Mouse (Mus musculus) forebrain, embryonic 13.5 days (tissue): ENCODE results near the gene Tenm2. TPM values are rescaled to one million over a fixed set of nuclear protein-coding genes. Genes with fewer than 3 reads are reported as not detected.

ENCODE experiments used
- ATAC-seq: fragments of 200-750 bp; cut with Nextera tagmentation; 2 replicates; pipeline ENCODE4 v1.8.0; 2017
- H3K27ac ChIP-seq: fragments of 300-500 bp; sonication (generic); 2 replicates; pipeline ENCODE4 v1.5.1; 2015; ENCODE audit warnings: inconsistent platforms, mild to moderate bottlenecking, moderate library complexity
- H3K27me3 ChIP-seq: fragments of 300-500 bp; sonication (generic); 2 replicates; pipeline ENCODE4 v1.6.1; 2015; ENCODE audit warnings: mild to moderate bottlenecking, inconsistent platforms
- H3K36me3 ChIP-seq: fragments of 300-500 bp; sonication (generic); 2 replicates; pipeline ENCODE4 v1.6.1; 2015; ENCODE audit warnings: mild to moderate bottlenecking, inconsistent platforms; ENCODE audit not compliant: poor library complexity, severe bottlenecking
- H3K4me1 ChIP-seq: fragments of 300-500 bp; sonication (generic); 2 replicates; pipeline ENCODE4 v1.6.1; 2015; ENCODE audit warnings: inconsistent platforms
- H3K4me2 ChIP-seq: fragments of 300-500 bp; sonication (generic); 2 replicates; pipeline ENCODE4 v1.6.1; 2015; ENCODE audit warnings: inconsistent platforms, mild to moderate bottlenecking, moderate library complexity
- H3K4me3 ChIP-seq: fragments of 300-500 bp; sonication (generic); 2 replicates; pipeline ENCODE4 v1.5.1; 2015; ENCODE audit warnings: mild to moderate bottlenecking, inconsistent platforms
- H3K9ac ChIP-seq: fragments of 300-500 bp; sonication (generic); 2 replicates; pipeline ENCODE4 v1.6.1; 2015; ENCODE audit warnings: mild to moderate bottlenecking, inconsistent platforms
- H3K9me3 ChIP-seq: fragments of 300-500 bp; sonication (generic); replicated peaks from 2 replicates; pipeline ENCODE4 v1.6.1; 2016; ENCODE audit warnings: inconsistent platforms
- WGBS: fragments of 180-500 bp; shearing (Covaris S2); methylation state at CpG from one replicate; pipeline ENCODE4 v1.1.7; 2015; 5-methylcytosine and 5-hydroxymethylcytosine counted together
- polyA plus RNA-seq: library from polyadenylated mRNA; unstranded; fragments of >200 nt; fragmentation: Nextera tagmentation; extraction: Ambion mirVana; gene quantifications from 2 replicates; pipeline ENCODE4 v1.2.1, GENCODE M21; 2015

Gene Tenm2
- polyA plus RNA-seq, 1 experiment from 2014 or later = 18.2 TPM

- ATAC-seq = no peak
- peaks cover 11% of the 10 kb centered on the region; the same call in 1 of the 2 replicates for H3K4me1 ChIP-seq
- H3K9ac ChIP-seq = no peak overlapping the region
- H3K27me3 ChIP-seq = no peaks in the 10 kb centered on the region
- H3K36me3 ChIP-seq = no peaks in the 10 kb centered on the region
- H3K4me2 ChIP-seq = no peak overlapping the region
- 82% methylated on average over 3 of the region's 3 CpGs for WGBS
- H3K9me3 ChIP-seq = no peaks in the 10 kb centered on the region
- no peak overlapping the region for H3K4me3 ChIP-seq
- H3K27ac ChIP-seq = no peak overlapping the region
These were observed 349.6 kb downstream of the Tenm2 start for GRCm38 (mm10) chr11:36886147-36886546.

GRCm38 (mm10) chr11:36872961-36873360 lies 362.8 kb downstream of the Tenm2 start:
- Histone ChIP-seq H3K9ac (no peak overlapping the region), H3K4me3 (no peak overlapping the region), H3K27me3 (no peaks in the 10 kb centered on the region), H3K27ac (no peak overlapping the region), H3K4me1 (0 out of 2 replicates have a peak, but pooled peaks cover 4% of the 10 kb centered on the region), H3K36me3 (no peaks in the 10 kb centered on the region), H3K4me2 (no peak overlapping the region), H3K9me3 (no peaks in the 10 kb centered on the region)
- 43% methylated on average over 4 of the region's 4 CpGs for WGBS
- ATAC-seq = no peak

- H3K4me2 ChIP-seq = no peak overlapping the region
- no peaks in the 10 kb centered on the region for H3K9me3 ChIP-seq
- no peaks in the 10 kb centered on the region for H3K36me3 ChIP-seq
- WGBS = 70% methylated on average over 5 of the region's 5 CpGs
- no peak overlapping the region for H3K9ac ChIP-seq
- no peaks in the 10 kb centered on the region for H3K27me3 ChIP-seq
- H3K4me3 ChIP-seq = no peak overlapping the region
- no peak overlapping the region for H3K27ac ChIP-seq
- 0 out of 2 replicates have a peak, but pooled peaks cover 4% of the 10 kb centered on the region for H3K4me1 ChIP-seq
- no peak for ATAC-seq
These were observed 365.2 kb downstream of the Tenm2 start for GRCm38 (mm10) chr11:36870548-36870947.

GRCm38 (mm10) chr11:36851690-36852089 lies 384.1 kb downstream of the Tenm2 start:
- 74% methylated on average over 3 of the region's 3 CpGs for WGBS
- ATAC-seq = no peak
- no peak overlapping the region for H3K4me3 ChIP-seq

GRCm38 (mm10) chr11:36847451-36847850 lies 388.3 kb downstream of the Tenm2 start:
- Histone ChIP-seq H3K27ac (no peak overlapping the region), H3K27me3 (no peaks in the 10 kb centered on the region), H3K4me3 (no peak overlapping the region), H3K36me3 (no peaks in the 10 kb centered on the region), H3K9me3 (no peaks in the 10 kb centered on the region), H3K4me1 (no peaks in the 10 kb centered on the region), H3K9ac (no peak overlapping the region), H3K4me2 (no peak overlapping the region)
- 92% methylated on average over 6 of the region's 6 CpGs for WGBS
- ATAC-seq = no peak

More at GRCm38 (mm10) chr11:36851690-36852089, 384.1 kb downstream of the Tenm2 start:
- Histone ChIP-seq H3K27me3 (no peaks in the 10 kb centered on the region), H3K4me2 (no peak overlapping the region), H3K9ac (no peak overlapping the region), H3K36me3 (no peaks in the 10 kb centered on the region), H3K27ac (no peak overlapping the region), H3K4me1 (no peaks in the 10 kb centered on the region), H3K9me3 (no peaks in the 10 kb centered on the region; the same call in 1 of the 2 replicates)

GRCm38 (mm10) chr11:36832855-36833254 lies 402.9 kb downstream of the Tenm2 start:
- Histone ChIP-seq H3K9ac (no peak overlapping the region), H3K9me3 (no peaks in the 10 kb centered on the region), H3K4me2 (no peak overlapping the region), H3K36me3 (no peaks in the 10 kb centered on the region), H3K4me1 (no peaks in the 10 kb centered on the region), H3K27ac (no peak overlapping the region), H3K4me3 (no peak overlapping the region), H3K27me3 (no peaks in the 10 kb centered on the region)
- 88% methylated on average over 4 of the region's 4 CpGs for WGBS
- no peak for ATAC-seq

- no peaks in the 10 kb centered on the region for H3K4me1 ChIP-seq
- no peak for ATAC-seq
- H3K4me2 ChIP-seq = no peak overlapping the region
- H3K9ac ChIP-seq = no peak overlapping the region
- H3K27me3 ChIP-seq = no peaks in the 10 kb centered on the region
- H3K4me3 ChIP-seq = no peak overlapping the region
- no peaks in the 10 kb centered on the region for H3K9me3 ChIP-seq
- H3K36me3 ChIP-seq = no peaks in the 10 kb centered on the region
- no peak overlapping the region for H3K27ac ChIP-seq
- WGBS = 66% methylated on average over 11 of the region's 11 CpGs
These were observed 404.3 kb downstream of the Tenm2 start for GRCm38 (mm10) chr11:36831511-36831910.

GRCm38 (mm10) chr11:36824666-36825065 lies 411.1 kb downstream of the Tenm2 start:
- no peak overlapping the region for H3K9ac ChIP-seq
- peaks cover 12% of the 10 kb centered on the region for H3K4me1 ChIP-seq
- no peaks in the 10 kb centered on the region for H3K27me3 ChIP-seq
- no peak overlapping the region for H3K4me3 ChIP-seq
- ATAC-seq = no peak
- no peak overlapping the region for H3K4me2 ChIP-seq
- H3K27ac ChIP-seq = no peak overlapping the region
- no peaks in the 10 kb centered on the region for H3K36me3 ChIP-seq
- no peaks in the 10 kb centered on the region for H3K9me3 ChIP-seq
- WGBS = 36% methylated on average over 7 of the region's 7 CpGs

GRCm38 (mm10) chr11:36804615-36805014 lies 431.1 kb downstream of the Tenm2 start:
- H3K36me3 ChIP-seq = no peaks in the 10 kb centered on the region
- H3K27ac ChIP-seq = no peak overlapping the region
- H3K9me3 ChIP-seq = no peaks in the 10 kb centered on the region
- H3K4me3 ChIP-seq = no peak overlapping the region
- no peak for ATAC-seq
- no peak overlapping the region for H3K4me2 ChIP-seq
- H3K4me1 ChIP-seq = peaks cover 10% of the 10 kb centered on the region
- H3K9ac ChIP-seq = no peak overlapping the region
- H3K27me3 ChIP-seq = no peaks in the 10 kb centered on the region
- WGBS = 91% methylated on average over 1 of the region's 1 CpGs

- Histone ChIP-seq H3K27me3 (no peaks in the 10 kb centered on the region), H3K36me3 (no peaks in the 10 kb centered on the region), H3K4me3 (no peak overlapping the region), H3K4me2 (peak overlapping the region; percentile 23), H3K9ac (no peak overlapping the region), H3K27ac (no peak overlapping the region), H3K4me1 (peaks cover 10% of the 10 kb centered on the region), H3K9me3 (no peaks in the 10 kb centered on the region)
- no peak for ATAC-seq
- WGBS = 36% methylated on average over 8 of the region's 8 CpGs
These were observed 433.5 kb downstream of the Tenm2 start for GRCm38 (mm10) chr11:36802208-36802631.

- no peak for ATAC-seq
- H3K36me3 ChIP-seq = no peaks in the 10 kb centered on the region
- H3K4me3 ChIP-seq = no peak overlapping the region
- H3K27me3 ChIP-seq = no peaks in the 10 kb centered on the region
- no peak overlapping the region for H3K4me2 ChIP-seq
- H3K9ac ChIP-seq = no peak overlapping the region
- no peaks in the 10 kb centered on the region for H3K9me3 ChIP-seq
- no peak overlapping the region for H3K27ac ChIP-seq
- peaks cover 10% of the 10 kb centered on the region for H3K4me1 ChIP-seq
- 86% methylated on average over 4 of the region's 4 CpGs for WGBS
These were observed 434.1 kb downstream of the Tenm2 start for GRCm38 (mm10) chr11:36801683-36802082.

GRCm38 (mm10) chr11:36799409-36799808 lies 436.4 kb downstream of the Tenm2 start:
- Histone ChIP-seq H3K27ac (no peak overlapping the region), H3K36me3 (no peaks in the 10 kb centered on the region), H3K9me3 (no peaks in the 10 kb centered on the region), H3K9ac (no peak overlapping the region), H3K4me3 (no peak overlapping the region), H3K4me1 (peaks cover 10% of the 10 kb centered on the region), H3K4me2 (no peak overlapping the region), H3K27me3 (no peaks in the 10 kb centered on the region)
- 79% methylated on average over 8 of the region's 8 CpGs for WGBS
- no peak for ATAC-seq

- H3K9me3 ChIP-seq = no peaks in the 10 kb centered on the region
- peak; percentile 62; the same call in 1 of the 2 replicates for ATAC-seq
- peaks cover 15% of the 10 kb centered on the region for H3K4me1 ChIP-seq
- no peak overlapping the region for H3K27ac ChIP-seq
- WGBS = 49% methylated on average over 3 of the region's 3 CpGs
- no peaks in the 10 kb centered on the region for H3K27me3 ChIP-seq
- H3K4me2 ChIP-seq = no peak overlapping the region
- H3K4me3 ChIP-seq = no peak overlapping the region
- H3K36me3 ChIP-seq = no peaks in the 10 kb centered on the region
- no peak overlapping the region for H3K9ac ChIP-seq
These were observed 477.8 kb downstream of the Tenm2 start for GRCm38 (mm10) chr11:36758009-36758408.
